Mouse (Mus musculus) liver, embryonic 14.5 days (tissue): ENCODE measurements around the gene Haus4. TPM values are rescaled to one million over a fixed set of nuclear protein-coding genes. Genes with fewer than 3 reads are reported as not detected.

Experiments
- ATAC-seq: fragments of 200-750 bp; cut with Nextera tagmentation; 2 replicates; pipeline ENCODE4 v1.8.0; 2017; ENCODE audit warnings: moderate number of reproducible peaks, mild to moderate bottlenecking, moderate library complexity; ENCODE audit not compliant: insufficient read depth
- DNase-seq, 3 experiments: peaks; one replicate each; pipeline ENCODE4 v3.0.0-alpha.2; 2012 to 2013; ENCODE audit warnings: low read depth in 3 of 3, low spot score in 3 of 3
- H3K27ac ChIP-seq: fragments of 300-500 bp; sonication (generic); 2 replicates; pipeline ENCODE4 v1.5.1; 2014; ENCODE audit warnings: moderate library complexity, mild to moderate bottlenecking, control low read depth, inconsistent platforms
- H3K27me3 ChIP-seq: fragments of 300-500 bp; sonication (generic); 2 replicates; pipeline ENCODE4 v1.6.1; 2014; ENCODE audit warnings: mild to moderate bottlenecking, low read length, moderate library complexity; ENCODE audit not compliant: control insufficient read depth, insufficient read depth
- H3K36me3 ChIP-seq: fragments of 300-500 bp; sonication (generic); replicated peaks from 2 replicates; pipeline ENCODE4 v1.6.1; 2014; ENCODE audit warnings: low read depth; ENCODE audit not compliant: control insufficient read depth, insufficient read depth
- H3K4me1 ChIP-seq, 2 experiments: fragments of 200-500 bp in 1 of 2; fragments of 300-500 bp in 1 of 2; sonication (generic) in 1 of 2; replicated peaks; 2 replicates each; pipeline ENCODE4 v1.6.1; 2012 to 2014; ENCODE audit warnings: antibody characterized with exemption in 1 of 2, inconsistent platforms in 1 of 2, low read length in 1 of 2; ENCODE audit not compliant: control insufficient read depth in 2 of 2, insufficient read depth in 2 of 2
- H3K4me2 ChIP-seq: fragments of 300-500 bp; sonication (generic); 2 replicates; pipeline ENCODE4 v1.6.1; 2014; ENCODE audit warnings: low read depth, mild to moderate bottlenecking, control low read depth, moderate library complexity
- H3K4me3 ChIP-seq, 2 experiments: fragments of 200-500 bp in 1 of 2; fragments of 300-500 bp in 1 of 2; sonication (generic) in 1 of 2; 2 replicates each; pipeline ENCODE4 v1.5.1; 2012 to 2014; ENCODE audit warnings: low read depth in 2 of 2, low read length in 2 of 2, mild to moderate bottlenecking in 2 of 2, control low read depth in 1 of 2, inconsistent platforms in 1 of 2, moderate library complexity in 1 of 2; ENCODE audit not compliant: insufficient read depth in 1 of 2
- H3K9ac ChIP-seq: fragments of 300-500 bp; sonication (generic); replicated peaks from 2 replicates; pipeline ENCODE4 v1.6.1; 2014; ENCODE audit warnings: mild to moderate bottlenecking, control low read depth, moderate library complexity
- H3K9me3 ChIP-seq: fragments of 300-500 bp; sonication (generic); 2 replicates; pipeline ENCODE4 v1.6.1; 2016; ENCODE audit warnings: low read length, mixed read lengths; ENCODE audit not compliant: control insufficient read depth
- CTCF ChIP-seq: IDR thresholded peaks from 2 replicates; pipeline ENCODE4 v1.5.1; 2016; ENCODE audit warnings: antibody characterized with exemption, low read depth, control low read depth
- EP300 ChIP-seq: IDR thresholded peaks from 2 replicates; pipeline ENCODE4 v1.6.1; 2016; ENCODE audit warnings: antibody characterized with exemption, low read depth
- WGBS: fragments of 180-500 bp; shearing (Covaris S2); extraction: QIAGEN DNeasy Blood & Tissue Kit; methylation state at CpG from one replicate; pipeline ENCODE4 v1.1.7; 2014; ENCODE audit not compliant: insufficient replicate concordance; 5-methylcytosine and 5-hydroxymethylcytosine counted together
- polyA plus RNA-seq, 2 experiments: library from polyadenylated mRNA; depleted of rRNA in 1 of 2; stranded (reverse) in 1 of 2; unstranded in 1 of 2; fragments of >200 nt; fragmentation: Nextera tagmentation in 1 of 2; extraction: Ambion mirVana in 1 of 2; gene quantifications; 2 replicates each; pipeline versions ENCODE4 v1.2.1 to v1.2.3; 2012 to 2014

Haus4 gene
- polyA plus RNA-seq, 2 experiments = 24.2 to 33.7 TPM

- TF ChIP-seq CTCF (no peak), EP300 (no peak)
- WGBS = 3% methylated on average over 17 of the region's 17 CpGs
- Histone ChIP-seq H3K9ac (peak overlapping the region; percentile 76), H3K27me3 (no peaks in the 10 kb centered on the region), H3K4me1 (peaks cover 4 to 13% of the 10 kb centered on the region in 2 experiments), H3K27ac (no peak overlapping the region), H3K4me3 (peak overlapping the region; percentile 82 to 83), H3K4me2 (peak overlapping the region; percentile 93), H3K36me3 (peaks cover 27% of the 10 kb centered on the region), H3K9me3 (no peaks in the 10 kb centered on the region)
- DNase-seq = no peak
- peak; percentile 27; the same call in 1 of the 2 replicates for ATAC-seq
These were observed 37.6 kb downstream of the Haus4 start for GRCm38 (mm10) chr14:54516710-54517310.

- Histone ChIP-seq H3K4me3 (no peak overlapping the region), H3K9me3 (no peaks in the 10 kb centered on the region), H3K27me3 (no peaks in the 10 kb centered on the region), H3K36me3 (peaks cover 64% of the 10 kb centered on the region), H3K4me2 (no peak overlapping the region), H3K27ac (no peak overlapping the region), H3K4me1 (no peaks in the 10 kb centered on the region), H3K9ac (no peak overlapping the region)
- ATAC-seq (no peak), DNase-seq (no peak)
- TF ChIP-seq CTCF = no peak
- no peak for TF ChIP-seq EP300
- WGBS = 87% methylated on average over 9 of the region's 9 CpGs
These were observed 44.6 kb downstream of the Haus4 start for GRCm38 (mm10) chr14:54509774-54510173.

GRCm38 (mm10) chr14:54503092-54503491, 51.3 kb downstream of the Haus4 start:
- no peak for TF ChIP-seq CTCF
- no peak for TF ChIP-seq EP300
- H3K9me3 ChIP-seq = no peaks in the 10 kb centered on the region
- H3K4me1 ChIP-seq = no peaks in the 10 kb centered on the region
- no peak for ATAC-seq
- 38% methylated on average over 2 of the region's 2 CpGs for WGBS
- no peak for DNase-seq
- peaks cover 11% of the 10 kb centered on the region for H3K36me3 ChIP-seq
- no peaks in the 10 kb centered on the region for H3K27me3 ChIP-seq
- no peak overlapping the region for H3K9ac ChIP-seq
- H3K4me2 ChIP-seq = no peak overlapping the region
- H3K27ac ChIP-seq = no peak overlapping the region
- H3K4me3 ChIP-seq = no peak overlapping the region

- ATAC-seq = no peak
- Histone ChIP-seq H3K4me1 (no peaks in the 10 kb centered on the region), H3K27ac (no peak overlapping the region), H3K27me3 (no peaks in the 10 kb centered on the region), H3K36me3 (no peaks in the 10 kb centered on the region), H3K4me2 (no peak overlapping the region), H3K9me3 (no peaks in the 10 kb centered on the region), H3K4me3 (no peak overlapping the region), H3K9ac (no peak overlapping the region)
- no peak for DNase-seq
- 27% methylated on average over 2 of the region's 2 CpGs for WGBS
- TF ChIP-seq CTCF = no peak
- TF ChIP-seq EP300 = no peak
These were observed 53.1 kb downstream of the Haus4 start for GRCm38 (mm10) chr14:54501365-54501764.

- Histone ChIP-seq H3K4me3 (no peak overlapping the region), H3K36me3 (no peaks in the 10 kb centered on the region), H3K27ac (no peak overlapping the region), H3K4me2 (no peak overlapping the region), H3K9me3 (no peaks in the 10 kb centered on the region), H3K9ac (no peak overlapping the region), H3K4me1 (no peaks in the 10 kb centered on the region), H3K27me3 (no peaks in the 10 kb centered on the region)
- DNase-seq (no peak), ATAC-seq (no peak)
- TF ChIP-seq CTCF = no peak
- no peak for TF ChIP-seq EP300
- 57% methylated on average over 2 of the region's 2 CpGs for WGBS
These were observed 55.1 kb downstream of the Haus4 start for GRCm38 (mm10) chr14:54499330-54499729.
